Mouse (Mus musculus): ENCODE measurements around the gene Ppm1l.

GRCm38 (mm10) chr3:69392298-69392697 is 75.6 kb downstream of the Ppm1l start:
- no peak for TF ChIP-seq CTCF (IDR thresholded peaks at IDR 0.05; ENCODE audit: low read depth, low read length)
- no peak for TF ChIP-seq POLR2A (IDR thresholded peaks at IDR 0.05; ENCODE audit: borderline replicate concordance, low read depth, low read length)

All from bone marrow macrophage, adult 2 months (primary cell).